Mouse (Mus musculus) liver, adult 2 months (tissue): ENCODE results near the gene Chn1.

Experiments
- CTCF ChIP-seq: fragments of 200-500 bp; IDR thresholded peaks from 2 replicates; pipeline ENCODE4 v1.5.1; 2011; ENCODE audit warnings: low read depth, low read length, control low read depth
- POLR2A ChIP-seq: fragments of 200-500 bp; IDR thresholded peaks from 2 replicates; pipeline ENCODE4 v1.6.1; 2011; ENCODE audit warnings: low read length, control low read depth; ENCODE audit not compliant: insufficient read depth; ENCODE audit errors: extremely low read depth

GRCm38 (mm10) chr2:73780321-73781010 lies 5.3 kb upstream of the Chn1 start:
- TF ChIP-seq CTCF (no peak), POLR2A (no peak)
